Mouse (Mus musculus): Measurements from ENCODE around the gene Snx1. TPM values are rescaled to one million over a fixed set of nuclear protein-coding genes. Genes with fewer than 3 reads are reported as not detected.

Gene Snx1
- 10 to 100 TPM; 91.8 to 94.8 TPM for total RNA-seq (2021)
- long read RNA-seq, transcript Snx1-201 (15 exons, 2,073 nt) = major isoform, 95 of 113 reads
- long read RNA-seq, partial matches to known transcripts = 5 of 113 reads
- long read RNA-seq, other reads (novel, unspliced or antisense) = 13 of 113 reads

GRCm38 (mm10) chr9:66126456-66127192 is at the start of gene Snx1, which contains the start of gene Ciao2a:
TSS of gene Snx1 (minus strand) at chr9:66126587.
TSS of gene Ciao2a (plus strand) at chr9:66126611.
- peak; percentile 92 to 98 for DNase-seq (ENCODE audit: low spot score in 2 of 2)

DNA sequence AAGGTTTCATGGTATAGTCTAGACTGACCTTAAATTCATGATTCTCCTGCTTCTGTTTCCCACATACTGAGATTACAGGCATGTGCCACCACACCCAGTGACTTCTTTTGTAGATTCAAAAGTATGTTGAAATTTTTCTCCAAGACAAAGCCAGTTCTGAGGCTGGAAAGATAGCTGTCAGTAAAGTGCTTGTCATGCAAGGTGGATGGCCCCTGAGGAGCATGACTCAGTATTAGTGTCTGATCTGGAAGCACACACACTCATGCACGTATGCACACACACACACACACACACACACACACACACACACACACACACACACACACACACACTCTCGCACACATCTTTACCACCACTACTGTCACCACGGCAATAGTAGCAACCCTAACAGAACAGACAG is 48.6 kb upstream of the Snx1 start:
- DNase-seq (ENCODE audit: low spot score in 2 of 2) = no peak

DNA sequence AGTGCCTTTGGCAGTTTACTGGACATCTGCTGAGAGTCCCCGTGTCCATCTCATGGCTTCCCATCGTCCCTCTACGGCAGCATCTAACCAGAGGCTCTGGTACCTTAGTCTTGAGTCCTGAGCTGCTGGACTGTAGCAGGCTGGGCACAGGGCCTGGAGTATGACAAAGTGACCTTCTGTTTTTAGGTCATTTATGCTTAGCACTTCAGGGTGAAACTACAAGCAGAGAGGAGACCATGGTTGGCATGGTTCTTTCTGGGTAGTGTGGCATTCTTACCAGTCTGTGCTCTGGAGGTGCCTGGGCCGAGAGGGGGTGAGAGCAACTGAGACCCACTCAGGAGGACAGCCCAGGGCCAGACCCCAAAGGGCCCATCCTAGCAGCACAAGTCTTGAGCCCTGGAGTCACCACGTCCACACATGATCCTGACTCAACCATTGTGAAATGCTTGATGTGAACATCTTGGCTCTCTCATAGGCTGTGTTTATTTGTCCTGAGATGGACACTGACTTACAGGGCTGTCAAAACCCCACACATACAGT is 47.0 kb upstream of the Snx1 start:
- no peak for DNase-seq (ENCODE audit: low spot score in 2 of 2)

DNA sequence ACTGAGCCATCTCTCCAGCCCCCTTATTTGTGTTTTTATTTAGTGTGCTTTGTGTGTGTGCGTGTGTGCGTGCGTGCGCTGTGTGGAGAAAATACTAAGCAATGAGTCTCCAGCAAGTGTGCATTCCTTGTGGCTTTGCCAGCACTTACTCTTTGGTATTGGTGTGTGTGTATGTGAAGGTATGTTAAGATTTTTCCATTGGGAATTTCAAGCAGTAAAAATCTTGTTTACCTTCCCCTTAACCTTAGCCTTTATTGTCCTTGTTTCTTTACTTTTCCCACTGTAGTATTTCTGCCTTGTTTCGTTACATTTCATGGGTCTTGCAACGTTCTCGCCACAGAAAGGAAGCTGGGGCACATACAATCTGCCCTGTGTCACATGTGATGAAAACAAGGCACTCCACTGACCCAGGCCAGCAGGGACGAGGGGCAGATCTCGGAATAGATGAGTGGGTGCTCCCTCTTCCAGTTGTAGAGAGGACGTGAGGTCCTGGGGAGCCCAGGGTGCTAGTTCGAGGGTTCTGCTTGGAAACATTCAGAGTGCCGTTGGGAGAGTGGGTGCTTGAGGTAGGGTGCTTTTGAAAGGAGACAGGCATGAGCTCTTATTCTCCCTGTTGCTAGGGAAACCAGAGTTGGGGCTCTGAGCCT is 45.0 kb upstream of the Snx1 start:
- DNase-seq (ENCODE audit: low spot score in 2 of 2) = no peak

DNA sequence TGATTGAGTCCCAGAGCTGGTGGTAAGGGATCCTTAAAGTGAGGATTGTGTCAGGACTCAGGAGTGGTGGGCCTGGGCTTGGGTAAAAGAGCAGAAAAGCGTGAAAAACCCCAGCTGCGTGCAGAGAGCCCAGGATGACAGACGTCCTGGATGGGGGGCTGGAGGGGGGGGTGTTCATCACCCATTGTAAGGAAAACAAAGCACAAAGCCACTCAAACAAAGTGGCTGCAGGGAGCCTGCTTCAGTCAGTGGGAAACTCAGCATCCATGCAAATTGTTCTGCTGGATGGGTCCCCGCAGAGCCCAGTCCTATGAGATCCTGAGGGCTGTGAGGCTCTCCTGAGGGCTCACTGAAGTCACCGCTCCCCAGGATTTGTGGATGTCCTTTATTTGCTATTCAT is 44.1 kb upstream of the Snx1 start:
- no peak for DNase-seq (ENCODE audit: low spot score in 2 of 2)

DNA sequence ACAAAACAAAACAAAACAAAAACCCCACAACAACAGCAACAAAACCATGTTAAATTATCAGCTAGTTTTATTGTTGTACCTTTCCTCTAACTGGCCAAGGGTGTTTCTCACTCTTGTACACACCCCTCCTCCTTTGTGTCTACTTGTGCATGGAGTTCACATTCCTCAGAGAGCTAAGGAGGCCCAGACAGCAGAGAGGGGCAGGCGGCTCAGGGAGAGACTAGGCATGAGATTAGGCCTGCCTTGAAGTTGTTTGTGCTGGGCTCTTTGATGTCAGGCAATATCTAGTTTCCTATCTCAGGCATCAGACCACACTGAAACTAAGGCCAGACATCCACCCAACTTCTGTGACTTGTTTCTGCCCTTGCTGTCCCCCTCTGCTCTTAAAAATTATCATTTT is 41.8 kb upstream of the Snx1 start:
- DNase-seq (ENCODE audit: low spot score in 2 of 2) = no peak

GRCm38 (mm10) chr9:66167222-66167621 is 40.8 kb upstream of the Snx1 start:
- DNase-seq (ENCODE audit: low spot score in 2 of 2) = no peak

- DNase-seq (ENCODE audit: low spot score in 2 of 2) = no peak
Measured at GRCm38 (mm10) chr9:66162995-66163394, 36.6 kb upstream of the Snx1 start.

GRCm38 (mm10) chr9:66160155-66160554 is 33.8 kb upstream of the Snx1 start:
- no peak for DNase-seq (ENCODE audit: low spot score in 2 of 2)

DNA sequence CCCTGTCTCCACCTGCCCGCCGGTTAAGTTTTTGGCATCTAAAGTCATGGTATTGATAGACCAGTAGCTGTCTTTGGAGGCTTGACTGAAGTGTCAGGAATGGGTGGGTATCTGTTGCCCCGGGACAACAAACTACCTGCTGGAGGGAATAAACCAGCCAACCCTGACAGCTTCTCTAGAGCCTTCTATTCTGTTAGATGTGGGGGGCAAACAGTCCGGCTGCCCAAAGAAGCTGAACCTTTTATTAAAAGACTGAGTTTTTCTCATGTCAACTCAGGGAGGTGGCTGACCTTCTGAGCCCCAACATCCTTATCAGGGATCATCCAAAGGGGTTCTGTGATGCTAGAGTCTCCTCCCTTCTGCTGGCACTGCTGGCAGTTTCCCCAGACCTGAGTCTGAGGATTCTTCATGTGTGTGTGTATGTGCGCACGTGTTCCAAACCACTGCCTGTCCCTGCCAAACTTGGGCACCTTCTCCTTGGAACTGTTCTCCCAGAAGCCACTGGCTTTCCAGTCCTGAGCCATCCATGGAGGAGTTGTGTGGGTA is 32.6 kb upstream of the Snx1 start:
- DNase-seq (ENCODE audit: low spot score in 2 of 2) = no peak

DNA sequence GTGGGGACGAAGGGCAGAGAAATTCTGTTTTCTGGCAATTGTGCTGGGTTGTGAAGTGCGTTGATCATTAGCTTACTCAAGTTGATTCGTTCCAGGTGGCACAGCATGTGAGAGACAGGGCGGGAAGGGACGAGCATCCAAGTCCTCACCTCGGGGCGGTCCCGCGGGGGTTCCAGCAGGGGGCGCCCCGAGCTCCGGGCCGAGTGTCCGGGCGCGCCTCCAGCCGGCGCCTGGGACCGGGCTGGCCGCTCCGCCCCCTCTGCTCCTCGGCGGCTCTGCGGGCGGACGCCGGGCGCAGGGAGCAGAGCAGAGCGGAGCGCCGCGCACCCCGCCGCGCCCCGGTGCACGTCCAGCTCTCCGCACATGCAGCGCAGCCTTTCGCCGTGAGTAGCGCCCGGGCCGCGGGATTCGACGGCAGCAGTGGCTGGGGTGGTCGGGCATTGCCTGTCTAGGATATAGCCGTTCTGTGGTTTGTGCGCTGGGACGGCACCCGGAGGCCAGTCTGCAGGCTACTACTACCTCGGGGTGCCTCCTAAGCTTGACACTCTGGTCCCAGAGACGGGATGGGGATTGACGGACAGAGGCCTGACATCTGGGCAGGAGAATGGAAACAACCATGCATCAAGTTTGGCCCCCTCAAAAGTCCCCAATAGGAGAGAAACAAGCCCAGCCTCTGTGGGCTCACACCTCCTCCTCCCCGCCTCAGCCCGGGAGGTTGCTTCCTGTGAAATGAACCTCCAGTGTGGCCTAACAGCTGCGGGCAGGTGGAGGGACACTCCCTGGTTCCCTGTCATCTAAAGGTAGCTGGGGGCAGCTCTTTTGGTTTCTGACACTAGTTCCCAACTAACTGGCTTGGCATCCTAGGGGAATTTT is 31.8 kb upstream of the Snx1 start, which contains the start of gene Dapk2:
Gene Dapk2 (plus strand): TSS at position 266 of the 873 bp plus-strand sequence.
- DNase-seq (ENCODE audit: low spot score in 2 of 2) = peak; percentile 8 to 59

DNA sequence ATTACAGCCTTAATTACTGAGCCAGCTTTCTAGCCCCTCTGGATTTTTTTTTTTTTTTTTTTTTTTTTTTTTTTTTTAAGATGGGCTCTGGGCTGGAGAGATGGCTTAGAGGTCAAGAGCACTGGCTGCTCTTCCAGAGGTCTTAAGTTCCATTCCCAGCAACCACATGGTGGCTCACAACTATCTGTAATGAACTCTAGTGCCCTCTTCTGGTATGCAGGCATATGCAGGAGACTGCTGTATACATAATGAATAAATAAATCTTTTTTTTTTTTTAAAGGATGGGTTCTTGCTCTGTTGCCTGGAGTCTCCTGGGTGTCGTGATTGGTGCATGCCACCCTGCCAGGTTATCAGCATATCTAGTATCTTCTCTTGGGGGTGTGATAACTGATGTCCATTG is 29.1 kb upstream of the Snx1 start:
- DNase-seq (ENCODE audit: low spot score in 2 of 2) = no peak

- no peak for DNase-seq (ENCODE audit: low spot score in 2 of 2)
Measured at GRCm38 (mm10) chr9:66154013-66154412, 27.6 kb upstream of the Snx1 start.

GRCm38 (mm10) chr9:66153594-66153993 is 27.2 kb upstream of the Snx1 start:
- DNase-seq (ENCODE audit: low spot score in 2 of 2) = no peak

DNA sequence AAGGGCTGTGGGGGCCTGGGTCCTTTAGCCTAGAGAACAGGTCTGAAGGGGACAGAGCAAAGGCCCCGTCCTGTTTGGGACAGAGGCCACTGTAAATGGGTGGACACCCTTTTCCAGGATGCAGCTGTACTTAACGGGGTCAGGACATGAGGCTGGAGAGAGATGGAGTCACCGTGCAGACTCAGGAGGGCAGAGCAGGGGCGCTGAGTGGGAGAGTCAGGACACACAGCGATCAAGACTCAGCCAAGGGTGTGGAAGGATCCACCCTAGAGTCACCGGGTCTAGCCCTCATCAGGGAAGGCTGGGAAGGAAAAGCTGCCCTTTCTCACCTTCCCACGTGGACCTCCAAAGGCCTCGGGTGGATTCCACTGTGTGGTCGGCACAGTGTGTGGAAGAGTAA is 25.6 kb upstream of the Snx1 start:
- no peak for DNase-seq (ENCODE audit: low spot score in 2 of 2)

GRCm38 (mm10) chr9:66146141-66146540 is 19.8 kb upstream of the Snx1 start:
- no peak for DNase-seq (ENCODE audit: low spot score in 2 of 2)

- DNase-seq (ENCODE audit: low spot score in 2 of 2) = peak; percentile 65 to 84
Measured at GRCm38 (mm10) chr9:66144248-66144647, 17.9 kb upstream of the Snx1 start.

DNA sequence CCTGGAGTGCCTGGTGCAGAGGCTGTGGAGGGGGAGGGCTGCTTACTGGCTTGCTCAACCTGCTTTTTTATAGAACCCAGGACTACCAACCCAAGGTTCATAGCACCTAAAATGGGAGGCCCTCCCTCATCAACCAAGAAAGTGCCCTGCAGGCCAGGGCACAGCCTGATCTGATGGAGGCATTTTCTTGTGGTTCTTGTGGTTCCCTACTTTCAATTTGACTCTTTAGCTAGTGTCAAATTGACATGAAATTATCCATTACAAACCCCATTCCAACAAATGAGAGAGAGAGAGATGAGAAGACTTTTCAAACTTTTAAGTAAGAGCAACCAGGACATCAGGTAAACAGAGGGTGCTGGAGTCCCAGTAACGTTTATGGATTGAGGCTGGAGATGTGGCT is 15.9 kb upstream of the Snx1 start:
- no peak for DNase-seq (ENCODE audit: low spot score in 2 of 2)

GRCm38 (mm10) chr9:66138193-66138592 is 11.8 kb upstream of the Snx1 start:
- DNase-seq (ENCODE audit: low spot score in 2 of 2) = no peak

DNA sequence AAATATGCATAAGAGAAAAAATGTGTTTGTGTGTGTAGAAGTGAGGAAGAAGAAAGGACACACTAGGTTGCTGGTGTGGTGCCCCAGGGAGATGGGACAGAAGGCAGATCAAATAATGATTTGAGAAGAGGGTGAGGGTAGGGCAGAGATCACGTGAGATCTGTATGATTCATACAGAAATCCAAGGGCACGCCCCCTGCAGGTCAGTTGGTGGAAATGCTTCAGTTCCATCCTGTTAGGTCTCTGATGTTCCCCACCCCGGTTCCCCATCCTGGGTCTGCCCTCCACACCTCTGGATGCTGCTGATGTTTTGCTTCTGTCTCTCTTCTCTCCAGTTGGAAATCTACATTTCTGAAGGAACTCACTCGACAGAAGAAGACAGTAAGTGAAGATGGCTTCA is 9.6 kb upstream of the Snx1 start:
- DNase-seq (ENCODE audit: low spot score in 2 of 2) = no peak

DNA sequence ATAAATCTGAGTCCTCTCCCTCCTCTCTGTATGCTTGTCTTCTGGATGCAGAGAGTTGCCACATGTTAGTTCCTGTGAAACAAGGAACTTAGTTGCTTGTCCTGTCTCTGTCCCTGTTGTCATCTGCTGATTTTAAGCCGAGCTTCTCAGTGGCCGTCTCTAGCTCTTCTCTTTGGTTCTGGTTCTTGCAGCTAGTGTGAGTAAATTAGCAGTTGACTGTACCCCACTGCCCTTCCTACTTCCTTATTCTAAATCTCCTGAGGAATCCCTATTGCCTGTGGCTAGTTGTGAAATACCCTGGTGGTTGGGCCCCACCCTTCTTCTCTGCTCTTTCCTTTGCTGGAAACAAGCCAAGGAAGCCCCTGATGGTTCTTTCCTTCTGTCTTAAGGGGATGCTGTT is 5.1 kb upstream of the Snx1 start:
- DNase-seq (ENCODE audit: low spot score in 2 of 2) = no peak

Measured in layer of hippocampus, adult 18-20 months (tissue).